Mouse (Mus musculus) heart, postnatal 0 days (tissue): ENCODE data around the gene Grid1.

ENCODE experiments used
- CTCF ChIP-seq: IDR thresholded peaks from 2 replicates; pipeline ENCODE4 v1.5.1; 2016; ENCODE audit warnings: antibody characterized with exemption, control low read depth, low read depth
- EP300 ChIP-seq: IDR thresholded peaks from 2 replicates; pipeline ENCODE4 v1.6.1; 2016; ENCODE audit warnings: antibody characterized with exemption, low read depth

- no peak for TF ChIP-seq CTCF
- no peak for TF ChIP-seq EP300
Observed at GRCm38 (mm10) chr14:34793406-34794037, 26.4 kb upstream of the Grid1 start.
